Mouse (Mus musculus) embryonic fibroblast, embryonic 13.5 days (primary cell): ENCODE measurements around the gene Fkrp.

Experiments
- CTCF ChIP-seq: IDR thresholded peaks from 2 replicates; pipeline ENCODE4 v1.5.1; 2011; ENCODE audit warnings: mild to moderate bottlenecking, control low read depth, low read length, moderate library complexity, borderline replicate concordance; ENCODE audit not compliant: insufficient read depth
- POLR2A ChIP-seq: IDR thresholded peaks from 2 replicates; pipeline ENCODE4 v1.6.1; 2011; ENCODE audit warnings: low read depth, mild to moderate bottlenecking, control low read depth, low read length, moderate library complexity

DNA sequence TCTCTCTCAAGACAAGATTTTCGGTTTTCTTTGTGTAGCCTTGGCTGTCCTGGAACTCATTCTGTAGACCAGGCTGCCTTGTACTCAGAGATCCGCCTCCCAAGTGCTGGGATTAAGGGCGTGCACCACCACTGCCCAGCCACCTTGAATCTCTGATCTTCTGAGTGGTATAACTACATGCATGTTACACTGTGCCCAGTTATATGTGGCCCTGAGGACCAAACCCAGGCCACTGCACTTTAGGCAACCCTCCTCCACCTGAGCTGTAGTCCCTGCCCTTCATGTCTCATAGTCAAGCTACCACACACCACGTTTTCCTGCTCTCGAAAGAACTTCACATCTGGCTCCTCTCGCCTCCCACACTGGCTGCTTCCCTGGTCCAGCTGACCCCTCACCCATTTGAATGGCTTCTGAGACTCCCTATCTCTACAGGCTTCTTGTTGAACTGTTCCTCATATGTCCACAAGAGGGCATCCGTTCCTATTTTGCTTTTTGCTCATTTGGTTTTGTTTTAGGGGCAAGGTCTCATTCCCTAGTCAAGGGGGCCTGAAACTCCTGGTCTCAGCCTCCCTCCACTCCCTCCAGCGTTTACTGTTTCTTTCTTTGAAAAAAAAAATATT is 12.0 kb downstream of the Fkrp start:
- TF ChIP-seq POLR2A = no peak
- TF ChIP-seq CTCF = no peak
